Mouse (Mus musculus) embryo, embryonic 9.5 days (tissue): ENCODE measurements around the gene Mblac2.

Experiments
- DNase-seq: peaks from one replicate; pipeline ENCODE4 v3.0.0-alpha.2; 2017; ENCODE audit errors: extremely low spot score

Mblac2 gene

DNA sequence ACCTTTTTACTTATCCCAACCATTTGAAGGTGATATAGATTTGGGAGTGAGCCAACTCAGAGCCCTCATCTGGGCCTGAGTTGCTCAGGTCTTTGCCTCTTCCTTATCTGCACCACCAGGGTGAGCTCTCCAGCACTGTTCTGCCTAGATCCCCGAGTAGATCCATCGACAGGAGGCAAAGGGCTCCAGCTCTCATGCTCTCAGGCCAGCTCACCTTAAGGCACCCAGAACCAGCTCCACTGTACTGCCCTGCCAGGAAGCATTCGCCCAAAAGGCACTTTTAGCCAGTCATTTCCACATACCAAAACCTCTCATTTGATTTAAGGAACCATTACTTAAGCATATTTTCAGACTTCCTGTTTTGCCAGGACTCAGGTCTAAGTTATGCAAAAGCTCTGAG, 29.8 kb downstream of the Mblac2 start:
- no peak for DNase-seq

DNA sequence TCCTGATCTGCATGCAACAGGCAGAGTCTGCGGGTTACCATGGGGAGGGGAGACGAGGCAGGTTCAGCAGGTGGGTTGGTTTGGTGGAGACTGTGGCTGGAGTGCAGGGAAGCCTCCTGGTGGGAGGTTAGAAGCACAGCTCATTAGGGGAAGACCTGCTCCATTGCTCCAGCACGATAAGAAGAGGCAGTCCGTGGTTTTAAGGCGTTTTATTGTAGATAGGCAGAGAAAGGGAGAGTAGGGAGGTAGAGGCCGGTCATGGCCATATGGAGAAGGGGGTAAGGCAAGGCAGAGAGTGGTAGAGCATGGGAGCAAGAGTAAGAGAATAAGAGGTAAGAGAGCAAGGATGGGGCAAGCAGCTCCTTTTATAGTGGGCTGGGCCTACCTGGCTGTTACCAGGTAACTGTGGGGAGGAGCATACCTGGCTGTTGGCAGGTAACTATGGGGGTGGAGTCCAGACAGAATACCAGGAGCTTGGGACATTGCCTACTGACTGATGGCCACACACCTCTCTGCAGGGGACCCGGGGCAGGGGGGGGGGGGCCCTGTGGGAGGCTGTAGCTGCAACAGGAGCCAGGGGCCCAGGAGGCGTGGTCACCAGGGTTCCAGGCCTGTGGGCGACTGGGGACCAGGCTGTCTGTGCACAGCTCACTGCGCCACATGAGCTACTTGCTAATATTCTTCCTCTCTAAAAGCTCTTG, 32.4 kb downstream of the Mblac2 start:
- no peak for DNase-seq

DNA sequence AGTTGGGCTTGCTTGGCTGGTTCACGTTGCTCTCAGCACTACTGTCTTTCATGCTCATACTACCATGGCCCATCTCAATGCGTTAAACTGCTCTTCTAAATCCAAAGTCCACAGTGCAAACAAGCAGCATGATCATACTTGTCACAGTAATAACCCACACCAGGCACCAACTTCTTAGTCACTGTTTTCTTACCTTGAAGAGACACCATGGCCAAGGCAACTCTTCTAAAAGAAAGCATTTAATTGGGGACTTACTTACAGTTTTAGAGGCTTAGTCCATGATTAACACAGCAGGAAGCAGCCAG, 32.9 kb downstream of the Mblac2 start:
- DNase-seq = no peak

DNA sequence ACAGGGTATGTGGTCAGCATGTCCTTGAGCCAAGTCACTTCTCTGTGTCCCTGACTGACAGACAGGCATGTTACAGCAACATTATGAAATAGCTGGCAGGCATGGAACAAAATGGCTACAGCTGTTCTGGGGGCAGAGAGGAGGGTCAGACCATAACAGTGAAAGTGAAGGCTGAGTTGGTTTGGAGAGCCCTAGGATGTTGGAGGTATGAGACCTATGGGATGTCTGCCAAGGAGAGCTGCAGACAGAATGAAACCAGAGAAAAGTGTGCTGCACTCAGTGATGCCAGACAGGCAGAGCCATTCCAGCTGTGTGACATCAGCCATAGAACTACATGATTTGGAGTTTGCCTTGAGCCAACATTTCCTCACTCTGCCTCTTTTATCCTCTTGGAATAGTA, 43.7 kb downstream of the Mblac2 start:
- no peak for DNase-seq

DNA sequence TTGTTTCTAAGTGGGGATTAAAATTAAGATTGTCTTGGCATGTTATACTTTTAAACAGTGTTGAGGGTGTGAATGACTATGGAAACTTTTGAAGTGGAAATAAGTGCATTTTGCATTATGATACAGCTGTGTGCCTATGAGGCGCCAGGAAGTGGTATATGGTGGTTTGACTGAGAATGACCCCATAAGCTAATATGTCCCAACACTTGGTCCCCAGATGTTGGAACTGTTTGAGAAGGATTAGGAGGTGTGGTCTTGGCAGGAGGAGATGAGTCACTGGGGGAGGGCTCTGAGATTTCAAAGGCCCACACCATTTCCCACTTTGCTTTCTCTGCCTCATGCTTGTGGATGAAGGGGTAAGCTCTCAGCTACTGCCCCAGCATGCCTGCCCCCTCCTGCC, 44.2 kb downstream of the Mblac2 start:
- no peak for DNase-seq

DNA sequence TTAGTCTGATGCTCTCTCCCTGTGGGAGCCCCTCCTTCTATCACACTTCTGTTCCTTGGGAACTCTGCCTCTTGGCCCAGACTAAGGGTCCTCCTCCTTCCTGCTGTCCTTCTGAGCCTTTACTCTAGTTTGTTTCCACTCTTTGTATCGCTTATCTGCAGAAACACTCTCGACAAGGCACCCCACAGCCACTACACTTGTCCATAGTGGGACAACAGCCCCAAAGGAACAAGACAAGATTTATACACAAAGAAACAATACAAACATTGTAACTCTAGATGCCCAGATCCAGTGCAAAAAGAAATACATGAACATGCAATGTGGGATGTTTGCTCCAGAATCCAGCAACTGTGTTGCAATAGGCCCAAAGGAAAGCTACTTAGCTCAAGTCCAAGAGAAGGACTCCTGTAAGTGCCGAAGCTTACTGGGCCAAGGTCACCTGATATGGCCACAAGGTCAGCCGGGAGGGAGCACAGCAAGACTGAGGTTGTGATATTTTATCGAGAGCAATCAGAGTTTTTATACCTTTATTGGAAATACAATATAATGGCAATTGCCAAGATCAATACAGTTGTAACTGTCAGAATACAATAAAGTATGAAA, 46.0 kb downstream of the Mblac2 start:
- no peak for DNase-seq

DNA sequence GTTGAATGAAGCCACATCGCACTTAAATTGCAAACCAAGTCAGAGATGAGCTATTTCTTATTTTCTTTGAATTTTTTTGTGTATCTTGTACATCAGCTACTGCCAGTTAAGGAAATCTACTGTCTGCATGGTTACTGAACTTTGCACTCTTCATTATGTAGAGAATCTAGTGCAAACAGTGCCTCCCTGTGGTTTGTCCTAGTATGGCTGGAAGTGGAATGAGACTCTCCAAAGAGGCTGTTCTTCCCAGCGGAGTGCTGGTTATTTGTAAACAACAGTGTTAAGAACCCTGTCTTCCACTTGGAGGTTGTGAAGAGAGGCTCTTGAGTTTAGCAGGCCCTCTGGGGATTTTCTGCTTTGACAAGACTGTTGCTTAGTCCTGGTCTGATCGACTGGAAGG, 49.2 kb downstream of the Mblac2 start:
- peak; percentile 47 for DNase-seq

- DNase-seq = peak; percentile 46
Measured at GRCm38 (mm10) chr13:81761566-81762186, 50.5 kb downstream of the Mblac2 start.

GRCm38 (mm10) chr13:81764173-81764572, 53.0 kb downstream of the Mblac2 start:
- DNase-seq = no peak

- DNase-seq = no peak
Measured at GRCm38 (mm10) chr13:81767038-81767659, 56.0 kb downstream of the Mblac2 start.

DNA sequence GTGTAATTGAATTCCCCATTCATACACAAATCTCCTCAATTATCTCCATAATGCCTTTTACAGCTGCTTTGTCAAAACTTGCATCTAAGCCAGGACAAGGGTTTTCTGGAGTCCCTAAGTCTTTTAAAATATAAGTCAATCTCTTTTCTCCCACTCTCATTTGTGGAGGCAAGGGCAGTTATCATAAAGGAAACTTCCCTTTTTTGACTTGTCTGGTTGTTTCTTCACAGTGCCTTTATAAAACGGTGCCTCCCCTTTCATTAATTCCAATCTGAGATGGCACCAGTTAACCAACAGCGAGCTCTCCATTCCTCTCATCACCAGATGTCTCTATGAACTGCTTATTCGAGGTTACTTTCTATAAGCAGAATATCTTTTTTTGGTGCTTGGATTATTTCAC, 65.1 kb downstream of the Mblac2 start:
- DNase-seq = no peak

DNA sequence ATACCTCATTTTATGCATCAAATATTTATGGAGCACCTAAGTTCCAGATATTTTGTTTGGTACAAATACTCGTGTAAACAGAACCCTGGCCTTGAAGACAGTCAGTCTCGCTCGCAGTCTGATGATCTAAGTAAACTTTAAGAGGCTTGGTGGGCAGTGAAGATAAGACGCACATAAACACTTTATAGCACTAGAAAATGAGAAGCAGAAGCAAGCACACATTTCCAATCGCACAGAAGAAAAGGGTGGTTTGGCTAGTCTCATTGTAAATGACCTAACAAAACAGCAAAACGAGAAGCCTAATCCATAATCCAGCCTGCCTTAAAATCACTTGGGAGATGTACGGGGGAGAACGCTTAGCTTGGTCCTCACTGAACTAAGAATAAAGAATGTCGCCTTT, 71.3 kb downstream of the Mblac2 start:
- no peak for DNase-seq

- peak; percentile 94 for DNase-seq
Measured at GRCm38 (mm10) chr13:81782971-81783404, 71.8 kb downstream of the Mblac2 start, which contains the start of gene Cetn3. TSS of gene Cetn3 (plus strand) at chr13:81783077.

- DNase-seq = peak; percentile 97
Measured at GRCm38 (mm10) chr13:81783405-81784342, 72.5 kb downstream of the Mblac2 start.

GRCm38 (mm10) chr13:81785766-81786480, 74.8 kb downstream of the Mblac2 start:
- DNase-seq = no peak

DNA sequence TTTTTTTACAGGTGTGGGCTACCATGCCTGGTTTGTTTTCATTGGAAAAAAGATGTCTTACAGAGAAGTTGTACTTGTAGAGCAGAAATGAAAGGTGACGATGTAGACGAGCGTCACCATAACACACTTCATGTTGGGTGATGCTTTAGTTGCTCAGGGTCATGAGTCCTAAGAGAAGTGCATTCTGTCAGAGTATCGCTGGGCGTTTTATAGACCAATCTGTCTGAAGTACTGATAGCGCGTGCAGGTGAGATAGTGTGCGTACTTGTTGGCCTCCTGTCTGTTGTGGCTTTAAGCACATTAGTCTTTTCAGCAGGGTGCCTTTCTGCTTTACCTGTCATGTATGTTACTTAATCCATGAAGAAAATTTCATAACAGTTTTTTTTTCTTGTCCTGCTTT, 79.0 kb downstream of the Mblac2 start:
- DNase-seq = no peak

DNA sequence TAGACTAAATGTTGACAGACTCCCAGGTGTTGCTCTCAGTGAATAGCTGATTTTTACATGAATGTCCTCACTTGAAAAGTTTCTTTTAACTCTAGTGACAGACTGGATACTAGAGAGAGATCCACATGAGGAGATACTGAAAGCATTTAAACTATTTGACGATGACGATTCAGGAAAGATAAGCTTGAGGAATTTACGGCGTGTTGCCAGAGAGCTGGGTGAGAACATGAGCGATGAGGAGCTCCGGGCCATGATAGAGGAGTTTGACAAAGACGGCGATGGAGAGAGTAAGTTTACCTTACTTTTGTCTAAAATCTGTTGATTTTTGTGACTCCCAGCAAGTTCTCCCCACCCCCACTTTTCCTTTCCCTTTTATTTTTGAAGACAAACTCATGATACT, 80.7 kb downstream of the Mblac2 start:
- no peak for DNase-seq

DNA sequence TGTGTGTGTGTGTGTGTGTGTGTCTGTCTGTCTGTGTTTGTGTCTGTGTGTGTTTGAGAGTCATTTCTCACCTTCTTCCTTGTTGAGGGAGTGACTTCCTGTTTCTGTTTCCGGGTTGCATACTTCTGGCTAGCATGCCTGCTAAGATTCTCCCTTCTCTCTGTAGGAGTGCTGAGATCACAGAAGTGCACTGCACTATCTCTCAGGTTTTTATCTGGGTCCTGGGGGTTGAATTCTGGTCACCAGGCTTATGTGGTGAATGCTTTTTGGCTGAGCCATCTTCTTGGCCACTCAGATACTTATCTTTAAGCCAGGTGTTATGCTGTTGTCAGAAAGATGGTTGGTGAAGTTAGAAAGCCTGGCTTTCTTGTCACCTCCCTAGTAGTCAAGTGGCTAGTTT, 82.7 kb downstream of the Mblac2 start:
- DNase-seq = no peak

DNA sequence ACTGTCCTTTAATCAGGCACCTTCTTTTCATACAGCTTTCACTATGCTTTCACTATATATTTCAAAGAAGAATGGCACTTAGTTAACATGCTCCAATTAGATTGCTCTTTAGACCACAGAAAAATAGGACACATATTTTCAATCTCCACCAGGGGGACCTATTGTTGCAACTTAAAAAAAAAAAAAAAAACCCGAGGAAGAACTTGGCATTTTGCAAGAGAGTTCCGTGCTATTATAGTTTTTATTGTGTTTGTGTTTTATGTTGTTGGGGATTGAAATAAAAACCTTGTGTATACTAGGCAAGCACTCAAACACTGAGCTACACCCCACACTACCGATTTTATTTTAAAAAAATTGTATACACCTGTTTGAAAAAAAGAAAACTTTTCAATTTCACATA, 90.0 kb downstream of the Mblac2 start:
- DNase-seq = no peak
